Mouse (Mus musculus) E14TG2a.4 (cell line): ENCODE data around the gene Zfand4.

ENCODE experiments used
- H3K27me3 ChIP-seq: 2 replicates; pipeline ENCODE4 v1.6.1; 2014; ENCODE audit warnings: low read length, control low read depth; ENCODE audit not compliant: insufficient read depth
- H3K36me3 ChIP-seq: 2 replicates; pipeline ENCODE4 v1.6.1; 2014; ENCODE audit warnings: low read length, control low read depth; ENCODE audit not compliant: insufficient read depth
- H3K4me1 ChIP-seq: replicated peaks from 2 replicates; pipeline ENCODE4 v1.6.1; 2014; ENCODE audit warnings: low read depth, low read length, control low read depth
- H3K4me3 ChIP-seq: replicated peaks from 2 replicates; pipeline ENCODE4 v1.5.1; 2014; ENCODE audit warnings: mild to moderate bottlenecking, low read length
- H3K9me3 ChIP-seq: 2 replicates; pipeline ENCODE4 v1.6.1; 2014; ENCODE audit warnings: low read length, control low read depth
- CTCF ChIP-seq: conservative IDR thresholded peaks from 2 replicates; pipeline ENCODE4 v1.5.1; 2014; ENCODE audit warnings: low read length
- NANOG ChIP-seq: IDR thresholded peaks from 2 replicates; pipeline ENCODE4 v1.6.1; 2014; ENCODE audit warnings: borderline replicate concordance, low read length, mixed read lengths
- POU5F1 ChIP-seq: IDR thresholded peaks from 2 replicates; pipeline ENCODE4 v1.6.1; 2014; ENCODE audit warnings: low read length, borderline replicate concordance

Zfand4 gene

DNA sequence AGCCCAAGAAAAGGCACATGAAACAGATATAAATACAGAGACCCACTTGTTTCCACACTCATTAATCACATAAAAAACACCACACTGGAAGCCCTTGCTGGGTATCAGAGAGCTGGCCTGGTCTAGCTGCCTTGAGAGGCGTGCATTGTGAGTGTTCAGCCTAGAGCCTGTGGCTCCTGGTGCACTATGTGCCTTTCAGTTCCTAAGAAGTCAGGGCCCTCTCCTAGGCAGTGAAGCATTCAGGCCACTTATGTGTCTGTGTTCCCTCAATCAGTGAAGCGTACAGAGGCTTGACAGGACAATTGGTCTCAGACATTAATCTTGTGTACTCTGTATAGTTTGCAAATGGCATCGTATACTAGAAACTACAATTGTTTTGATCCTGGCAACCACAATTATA lies 19.3 kb downstream of the Zfand4 start:
- H3K4me1 ChIP-seq: 0 out of 2 replicates have a peak, but pooled peaks cover 5% of the 10 kb centered on the region
- H3K27me3 ChIP-seq: no peaks in the 10 kb centered on the region
- H3K9me3 ChIP-seq: no peaks in the 10 kb centered on the region
- H3K36me3 ChIP-seq: no peaks in the 10 kb centered on the region
- H3K4me3 ChIP-seq: no peak overlapping the region
- no peak for TF ChIP-seq CTCF
- TF ChIP-seq POU5F1: no peak
- TF ChIP-seq NANOG: no peak

DNA sequence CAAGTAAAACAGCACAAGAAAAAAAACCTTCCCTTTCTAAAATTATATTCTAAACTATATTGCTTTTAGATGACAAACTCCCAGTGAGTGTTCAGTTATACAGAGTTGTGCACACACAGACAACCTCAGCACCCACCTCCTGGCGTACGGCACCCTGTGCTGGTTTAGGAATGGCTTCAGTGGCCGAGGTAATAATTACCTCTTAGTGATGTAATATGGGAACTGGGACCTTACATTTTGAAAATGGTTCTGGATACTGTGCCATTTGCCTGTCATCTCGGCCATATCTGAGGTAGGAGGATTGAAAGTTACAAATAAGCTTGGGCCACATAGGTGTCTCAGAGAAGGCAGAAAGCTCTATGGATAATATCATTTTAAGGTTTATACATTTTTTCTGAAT lies 22.3 kb downstream of the Zfand4 start:
- no peak for TF ChIP-seq CTCF
- 0 out of 2 replicates have a peak, but pooled peaks cover 5% of the 10 kb centered on the region for H3K4me1 ChIP-seq

DNA sequence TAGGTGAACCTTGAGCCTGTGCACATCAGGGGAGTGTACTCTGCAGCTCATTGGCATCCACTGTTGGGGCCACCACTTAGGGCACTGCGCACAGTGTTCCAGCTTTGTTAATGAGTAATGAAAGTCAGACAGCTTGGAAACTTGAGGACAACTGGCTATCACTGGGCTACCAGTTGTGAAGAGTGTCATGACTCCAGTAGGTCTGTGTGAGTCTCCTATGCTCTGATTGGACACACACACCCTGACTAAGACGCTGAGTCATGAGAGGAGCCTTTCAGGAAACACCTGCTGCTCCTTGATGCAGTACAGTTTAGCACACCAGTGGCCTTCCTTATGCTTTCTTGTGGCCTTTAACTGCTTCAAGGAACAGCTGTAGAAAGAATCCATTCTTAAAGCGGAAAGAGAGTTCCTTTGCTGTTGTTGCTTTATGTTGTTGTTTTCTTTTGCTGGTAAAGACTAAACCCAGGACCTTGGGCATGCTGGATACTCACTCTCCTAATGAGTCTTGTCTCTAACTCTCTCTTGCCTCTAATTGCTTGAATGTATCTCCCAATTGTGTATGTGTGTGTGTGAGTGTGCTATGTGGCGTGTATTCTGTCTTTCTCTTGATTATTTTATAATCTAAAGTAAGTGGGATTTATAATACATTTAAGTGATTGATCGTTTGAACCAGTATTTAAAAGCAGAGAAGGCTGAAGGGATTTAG lies 23.0 kb downstream of the Zfand4 start:
- no peaks in the 10 kb centered on the region for H3K36me3 ChIP-seq
- H3K9me3 ChIP-seq: no peaks in the 10 kb centered on the region
- TF ChIP-seq POU5F1 (no peak), NANOG (no peak), CTCF (no peak)
- no peaks in the 10 kb centered on the region for H3K27me3 ChIP-seq
- H3K4me1 ChIP-seq: 0 out of 2 replicates have a peak, but pooled peaks cover 5% of the 10 kb centered on the region
- H3K4me3 ChIP-seq: no peak overlapping the region

More for the DNA sequence above, 22.3 kb downstream of the Zfand4 start:
- Histone ChIP-seq H3K27me3 (no peaks in the 10 kb centered on the region), H3K36me3 (no peaks in the 10 kb centered on the region), H3K4me3 (no peak overlapping the region), H3K9me3 (no peaks in the 10 kb centered on the region)

DNA sequence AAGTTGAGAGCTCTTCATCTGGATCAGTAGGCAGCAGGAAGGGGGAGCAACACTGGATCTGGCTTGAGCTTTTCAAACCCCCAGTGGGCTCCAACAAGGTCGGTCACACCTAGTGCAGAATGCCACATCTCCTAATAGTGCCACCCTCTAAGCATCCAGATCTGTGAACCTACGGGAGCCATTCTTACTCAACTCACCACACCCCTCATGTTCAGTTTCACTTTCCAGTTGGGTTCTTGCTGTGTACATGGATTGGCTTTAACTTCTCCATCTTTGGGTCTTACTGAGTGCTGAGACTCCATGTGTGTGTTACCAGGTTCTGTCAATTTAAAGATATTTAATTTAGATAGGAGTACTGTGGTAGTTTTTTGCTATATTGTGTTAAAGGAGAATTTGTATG lies 47.4 kb downstream of the Zfand4 start:
- Histone ChIP-seq H3K9me3 (no peaks in the 10 kb centered on the region), H3K4me1 (no peaks in the 10 kb centered on the region), H3K27me3 (no peaks in the 10 kb centered on the region), H3K36me3 (no peaks in the 10 kb centered on the region), H3K4me3 (no peak overlapping the region)
- TF ChIP-seq NANOG (no peak), POU5F1 (no peak), CTCF (no peak)

DNA sequence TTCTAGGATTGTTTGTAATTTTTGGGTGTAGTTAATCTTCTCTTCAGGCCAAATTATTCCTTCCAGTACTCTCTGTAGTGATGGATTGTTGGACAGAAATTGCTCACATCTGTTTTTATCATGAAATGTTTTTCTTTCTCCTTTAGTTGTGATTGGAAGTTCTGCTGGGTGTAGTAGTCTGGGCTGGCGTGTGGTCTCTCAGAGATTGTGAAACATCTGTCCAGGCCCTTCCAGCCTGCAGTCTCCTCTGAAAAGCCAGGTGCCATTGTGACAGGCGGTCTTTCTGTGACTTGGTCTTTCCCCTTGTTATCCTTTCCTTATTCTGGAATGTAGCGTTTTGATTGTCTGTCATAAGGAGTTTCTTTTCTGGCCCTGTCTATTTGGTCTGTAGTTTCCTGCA lies 55.2 kb downstream of the Zfand4 start:
- Histone ChIP-seq H3K4me1 (peaks cover 3% of the 10 kb centered on the region; the same call in 1 of the 2 replicates), H3K36me3 (no peaks in the 10 kb centered on the region), H3K4me3 (no peak overlapping the region), H3K9me3 (no peaks in the 10 kb centered on the region), H3K27me3 (no peaks in the 10 kb centered on the region)
- TF ChIP-seq POU5F1 (no peak), NANOG (no peak), CTCF (no peak)

DNA sequence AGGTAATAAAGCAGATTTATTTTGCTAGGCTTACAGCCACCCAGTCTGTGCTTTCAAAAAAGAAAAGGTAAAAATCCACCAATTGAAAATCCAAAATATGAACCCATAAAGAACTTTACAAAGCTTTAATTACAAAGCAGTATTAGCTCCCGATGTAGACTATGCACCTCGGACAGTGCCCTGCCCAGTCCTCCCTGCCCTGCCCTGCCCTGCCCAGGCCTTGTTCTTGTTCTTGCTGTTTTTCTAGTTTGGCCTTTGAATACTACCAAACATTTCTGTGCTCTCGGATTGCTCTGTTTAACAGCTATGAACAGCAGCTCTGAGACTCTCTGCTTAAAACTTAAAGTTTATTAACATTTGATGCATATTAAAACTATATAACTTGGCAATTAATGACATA lies 62.6 kb downstream of the Zfand4 start:
- Histone ChIP-seq H3K27me3 (0 out of 2 replicates have a peak, but pooled peaks cover 2% of the 10 kb centered on the region), H3K36me3 (no peaks in the 10 kb centered on the region), H3K4me1 (peaks cover 3% of the 10 kb centered on the region; the same call in 1 of the 2 replicates), H3K9me3 (no peaks in the 10 kb centered on the region), H3K4me3 (no peak overlapping the region)
- TF ChIP-seq CTCF (no peak), NANOG (no peak), POU5F1 (no peak)

DNA sequence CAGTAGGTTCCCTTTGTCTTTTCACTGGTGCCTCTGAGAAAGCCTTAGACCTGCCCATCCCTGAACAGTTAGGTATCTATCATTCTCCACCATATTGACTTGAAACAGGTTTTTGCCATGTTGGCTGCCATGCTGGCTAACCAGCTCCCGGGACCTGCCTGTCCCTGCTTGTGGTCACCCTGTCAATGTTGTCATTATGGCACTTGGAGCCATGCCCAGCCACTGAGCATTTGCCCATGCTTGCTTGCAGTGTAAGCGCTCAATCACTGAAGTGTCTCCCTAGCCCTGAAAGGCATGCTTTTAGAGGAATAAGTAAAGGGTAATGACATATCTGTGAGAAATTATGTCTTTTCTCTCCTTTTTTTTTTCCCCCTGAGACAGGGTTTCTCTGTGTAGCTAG lies 67.4 kb downstream of the Zfand4 start:
- Histone ChIP-seq H3K4me1 (no peaks in the 10 kb centered on the region), H3K4me3 (no peak overlapping the region), H3K9me3 (no peaks in the 10 kb centered on the region), H3K27me3 (peaks cover 11% of the 10 kb centered on the region), H3K36me3 (no peaks in the 10 kb centered on the region)
- TF ChIP-seq POU5F1 (no peak), NANOG (no peak), CTCF (no peak)

DNA sequence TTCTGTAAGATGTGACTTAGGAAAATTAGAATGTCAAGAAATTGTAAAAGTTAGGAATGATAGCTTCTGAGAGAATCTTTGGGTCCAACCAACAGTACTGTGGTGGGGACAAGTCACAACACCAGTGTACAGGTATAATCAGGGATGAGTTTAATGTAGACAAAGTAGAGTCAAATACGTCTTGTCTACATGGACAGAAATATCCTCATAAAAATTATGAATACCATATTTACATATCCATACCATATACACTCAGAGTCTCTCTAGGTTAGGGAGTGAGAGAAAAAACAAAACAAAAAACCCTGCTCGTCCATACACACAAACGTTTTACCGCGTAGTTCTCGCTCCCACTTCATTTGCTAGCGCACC lies 73.4 kb downstream of the Zfand4 start:
- H3K9me3 ChIP-seq: no peaks in the 10 kb centered on the region
- TF ChIP-seq POU5F1: no peak
- no peak for TF ChIP-seq NANOG
- TF ChIP-seq CTCF: no peak
- H3K4me3 ChIP-seq: peak overlapping the region; percentile 90
- peaks cover 17% of the 10 kb centered on the region for H3K27me3 ChIP-seq
- H3K36me3 ChIP-seq: no peaks in the 10 kb centered on the region
- peaks cover 4% of the 10 kb centered on the region; the same call in 1 of the 2 replicates for H3K4me1 ChIP-seq

DNA sequence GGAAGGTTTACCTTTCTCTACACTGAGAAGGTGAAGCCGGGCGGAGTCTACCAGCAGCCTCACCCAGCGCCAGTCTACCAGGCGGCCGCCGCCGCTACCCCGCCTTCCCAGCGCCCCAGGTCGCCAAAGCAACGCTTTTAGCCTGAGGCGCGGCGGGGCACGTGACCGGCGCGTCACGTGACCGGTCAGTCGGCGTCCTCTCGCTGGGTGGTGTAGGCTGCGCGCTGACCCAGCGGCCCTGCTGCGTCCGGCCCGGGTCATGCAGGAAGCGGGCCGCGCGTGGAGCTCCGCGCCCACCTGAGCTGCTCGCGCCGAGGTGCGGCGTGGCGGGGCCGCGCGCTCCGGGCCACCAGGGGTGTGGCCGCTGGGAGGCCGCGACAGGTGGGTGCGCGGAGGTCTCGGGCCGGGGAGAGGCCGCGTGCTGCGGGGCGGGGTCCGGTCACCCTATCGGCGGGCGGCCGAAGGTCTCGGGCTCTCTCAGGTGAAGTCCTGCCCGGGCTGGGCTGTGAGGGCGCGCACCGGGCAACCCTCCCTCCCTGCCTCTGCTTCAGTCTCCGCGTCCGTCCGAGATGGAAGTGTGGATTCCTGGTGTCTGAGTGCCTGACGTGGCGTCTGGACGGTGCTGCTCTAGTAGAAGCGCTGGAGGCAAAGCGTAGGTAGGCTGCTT lies 73.9 kb downstream of the Zfand4 start, which contains the start of gene March8:
March8 (plus strand) TSS at position 190 of the 667 bp plus-strand sequence.
- peak within 1 kb of the TSS; percentile 90 for H3K4me3 ChIP-seq
- H3K27me3 ChIP-seq: peaks cover 17% of the 10 kb centered on the region
- H3K4me1 ChIP-seq: peaks cover 4% of the 10 kb centered on the region; the same call in 1 of the 2 replicates
- no peak for TF ChIP-seq CTCF
- TF ChIP-seq POU5F1: no peak
- no peak for TF ChIP-seq NANOG
- H3K9me3 ChIP-seq: no peaks in the 10 kb centered on the region
- no peaks in the 10 kb centered on the region for H3K36me3 ChIP-seq
